Mouse (Mus musculus) thymus, adult 2 months (tissue): ENCODE results near the gene Gtf2a1l. TPM values are rescaled to one million over a fixed set of nuclear protein-coding genes. Genes with fewer than 3 reads are reported as not detected.

Experiments used
- DNase-seq: peaks from one replicate; pipeline ENCODE4 v3.0.0; 2021
- H3K27ac ChIP-seq: fragments of 200-500 bp; 2 replicates; pipeline ENCODE4 v1.5.1; 2012; ENCODE audit warnings: low read length, control low read depth; ENCODE audit not compliant: control insufficient read depth, insufficient read depth
- H3K27me3 ChIP-seq: fragments of 200-500 bp; 2 replicates; pipeline ENCODE4 v1.6.1; 2012; ENCODE audit warnings: mild to moderate bottlenecking, low read length, moderate library complexity, mixed read lengths; ENCODE audit not compliant: control insufficient read depth, insufficient read depth
- H3K36me3 ChIP-seq: fragments of 200-500 bp; 2 replicates; pipeline ENCODE4 v1.6.1; 2012; ENCODE audit warnings: mild to moderate bottlenecking, low read length, moderate library complexity; ENCODE audit not compliant: control insufficient read depth, insufficient read depth
- H3K4me1 ChIP-seq: fragments of 200-500 bp; replicated peaks from 2 replicates; pipeline ENCODE4 v1.6.1; 2012; ENCODE audit warnings: low read length; ENCODE audit not compliant: control insufficient read depth, insufficient read depth
- H3K4me3 ChIP-seq: fragments of 200-500 bp; 2 replicates; pipeline ENCODE4 v1.5.1; 2012; ENCODE audit warnings: mild to moderate bottlenecking, low read length, control low read depth, moderate library complexity; ENCODE audit not compliant: control insufficient read depth, insufficient read depth
- CTCF ChIP-seq: fragments of 200-500 bp; IDR thresholded peaks from 2 replicates; pipeline ENCODE4 v1.5.1; 2012; ENCODE audit warnings: mild to moderate bottlenecking, control low read depth, low read length, moderate library complexity, borderline replicate concordance; ENCODE audit not compliant: control insufficient read depth, poor library complexity, insufficient read depth; ENCODE audit errors: extremely low read depth
- POLR2A ChIP-seq: fragments of 200-500 bp; IDR thresholded peaks from 2 replicates; pipeline ENCODE4 v1.6.1; 2012; ENCODE audit warnings: mild to moderate bottlenecking, low read length, control low read depth, moderate library complexity; ENCODE audit not compliant: control insufficient read depth, poor library complexity, insufficient read depth; ENCODE audit errors: extremely low read depth
- WGBS: fragments of 180-500 bp; shearing (Covaris S2); methylation state at CpG from one replicate; pipeline ENCODE4 v1.1.7; 2018; 5-methylcytosine and 5-hydroxymethylcytosine counted together
- polyA plus RNA-seq: library from polyadenylated mRNA; depleted of rRNA; stranded (reverse); fragments of >200 nt; gene quantifications from 2 replicates; pipeline ENCODE4 v1.2.3, GENCODE M21; 2012; rRNA removed

Gene Gtf2a1l
- 0.12 TPM in 1 of 2 replicates, not detected in the other for polyA plus RNA-seq

DNA sequence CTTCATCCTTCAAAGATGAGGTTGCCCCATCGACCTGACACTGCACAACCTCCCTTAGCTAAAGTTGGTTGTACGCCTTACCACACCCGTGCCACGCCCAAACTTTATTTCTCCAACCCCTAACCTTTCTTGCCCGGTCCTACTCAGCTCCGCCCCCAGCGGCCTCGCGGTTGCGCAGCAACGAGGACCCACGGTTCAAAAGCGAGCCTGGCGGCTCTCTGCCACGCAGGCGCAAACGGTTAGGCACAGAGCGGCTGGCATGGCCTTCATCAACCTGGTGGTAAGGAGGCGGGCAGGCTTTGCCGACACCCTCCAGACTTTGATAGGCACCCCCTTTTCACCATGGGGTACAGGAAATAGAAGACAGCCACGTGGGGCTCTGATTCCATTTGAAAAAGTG lies at the start of gene Gtf2a1l:
Gene Gtf2a1l, plus strand, starts transcription at position 209 of the 400 bp plus-strand sequence.
- H3K27me3 ChIP-seq: no peaks in the 10 kb centered on the region
- H3K4me3 ChIP-seq: no peak within 1 kb of the TSS
- 30% methylated on average over 21 of the region's 21 CpGs for WGBS
- H3K27ac ChIP-seq: no peak within 1 kb of the TSS
- TF ChIP-seq CTCF: 0 out of 2 replicates have a peak, but pooled peaks have one; percentile 27
- no peak for TF ChIP-seq POLR2A
- no peaks in the 10 kb centered on the region for H3K36me3 ChIP-seq
- peaks cover 10% of the 10 kb centered on the region for H3K4me1 ChIP-seq
- peak; percentile 55 for DNase-seq

DNA sequence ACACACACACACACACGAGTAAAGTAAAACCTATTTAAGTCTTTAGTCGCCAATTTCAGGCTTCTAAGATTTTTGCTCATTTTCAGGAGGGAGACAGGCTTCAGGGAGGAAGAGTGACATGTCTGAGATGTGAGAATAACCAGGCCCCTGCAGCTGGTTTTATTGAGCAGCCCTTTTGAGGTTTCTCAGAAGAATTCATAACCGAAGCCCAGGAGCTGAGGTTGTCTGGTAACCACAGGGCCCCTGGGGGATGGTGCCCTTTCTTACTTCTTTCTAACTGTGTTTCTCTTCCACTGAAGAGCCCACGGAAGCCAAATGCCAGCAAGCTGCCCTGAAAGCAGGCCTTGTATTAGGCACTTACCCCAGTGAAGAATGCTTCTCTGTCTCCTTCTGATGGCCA lies 47.5 kb upstream of the Gtf2a1l start:
- Histone ChIP-seq H3K36me3 (no peaks in the 10 kb centered on the region), H3K4me3 (no peak overlapping the region), H3K27ac (peak overlapping the region; percentile 58), H3K4me1 (peaks cover 14% of the 10 kb centered on the region), H3K27me3 (no peaks in the 10 kb centered on the region)
- WGBS: 12% methylated on average over 4 of the region's 4 CpGs
- no peak for DNase-seq
- TF ChIP-seq POLR2A: no peak
- TF ChIP-seq CTCF: no peak

DNA sequence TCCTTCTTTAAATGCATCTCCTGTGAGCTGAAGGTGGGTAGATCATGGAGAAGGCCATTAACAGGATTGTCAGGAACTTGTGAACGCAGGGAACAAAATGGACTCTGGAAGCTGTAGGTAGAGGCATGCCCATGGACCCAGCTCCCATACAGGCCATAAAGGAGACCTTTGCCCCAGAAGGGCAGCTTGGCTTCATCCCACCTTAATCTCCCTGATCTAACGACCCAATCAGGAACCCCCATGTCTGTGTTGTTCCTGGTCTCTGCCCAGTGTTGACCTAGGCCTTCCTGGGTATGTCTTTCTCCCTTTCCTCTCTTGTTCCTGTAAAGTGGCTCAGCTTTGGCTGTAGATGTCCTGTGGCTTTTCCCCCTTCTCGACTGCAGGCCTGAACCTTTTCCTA lies 47.1 kb upstream of the Gtf2a1l start:
- Histone ChIP-seq H3K36me3 (no peaks in the 10 kb centered on the region), H3K27me3 (no peaks in the 10 kb centered on the region), H3K27ac (peak overlapping the region; percentile 58), H3K4me3 (no peak overlapping the region), H3K4me1 (peaks cover 14% of the 10 kb centered on the region)
- no peak for TF ChIP-seq POLR2A
- no peak for TF ChIP-seq CTCF
- WGBS: 85% methylated on average over 3 of the region's 3 CpGs
- no peak for DNase-seq

DNA sequence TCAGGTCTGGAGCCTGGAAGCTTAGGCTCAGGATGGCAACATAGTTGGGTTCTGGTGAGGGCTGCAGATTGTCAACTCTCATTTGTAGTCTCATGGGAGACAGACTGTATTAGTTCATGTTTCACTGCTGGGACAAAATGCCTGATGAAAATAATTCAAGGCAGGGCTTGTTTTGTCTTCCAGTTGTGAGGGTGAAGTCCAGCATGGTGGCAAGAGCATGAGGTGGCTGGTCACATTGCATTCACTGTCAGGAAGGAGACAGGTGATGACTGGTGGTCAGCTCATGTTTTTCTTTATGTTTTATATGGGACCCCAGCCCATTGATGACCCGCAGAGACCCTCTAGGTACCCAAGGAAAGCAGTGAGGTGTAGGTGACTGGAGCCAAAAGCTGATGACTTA lies 45.7 kb upstream of the Gtf2a1l start:
- Histone ChIP-seq H3K4me1 (peaks cover 14% of the 10 kb centered on the region), H3K27ac (no peak overlapping the region), H3K27me3 (no peaks in the 10 kb centered on the region), H3K36me3 (no peaks in the 10 kb centered on the region), H3K4me3 (no peak overlapping the region)
- WGBS: 100% methylated on average over 1 of the region's 1 CpGs
- no peak for TF ChIP-seq POLR2A
- no peak for TF ChIP-seq CTCF
- no peak for DNase-seq

DNA sequence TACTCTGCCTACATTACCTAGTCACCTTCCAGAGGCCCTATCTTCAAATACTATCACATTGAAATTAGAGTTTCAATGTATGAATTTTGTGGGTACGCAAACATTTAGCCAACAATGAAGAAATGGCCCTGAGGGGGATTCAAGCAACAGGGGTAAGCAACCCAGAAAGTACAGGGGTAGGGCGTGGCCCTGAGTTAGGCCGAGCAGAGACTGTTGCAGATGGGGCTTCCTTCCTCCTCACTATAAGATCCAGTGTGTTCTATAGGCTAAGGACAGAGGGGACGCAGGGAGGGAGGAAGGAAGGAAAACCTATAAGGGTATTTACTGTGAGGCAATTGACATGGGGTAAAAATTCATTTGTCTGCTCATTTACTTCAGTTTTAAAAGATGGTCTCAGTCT lies 44.1 kb upstream of the Gtf2a1l start:
- 93% methylated on average over 4 of the region's 4 CpGs for WGBS
- TF ChIP-seq CTCF (no peak), POLR2A (no peak)

DNA sequence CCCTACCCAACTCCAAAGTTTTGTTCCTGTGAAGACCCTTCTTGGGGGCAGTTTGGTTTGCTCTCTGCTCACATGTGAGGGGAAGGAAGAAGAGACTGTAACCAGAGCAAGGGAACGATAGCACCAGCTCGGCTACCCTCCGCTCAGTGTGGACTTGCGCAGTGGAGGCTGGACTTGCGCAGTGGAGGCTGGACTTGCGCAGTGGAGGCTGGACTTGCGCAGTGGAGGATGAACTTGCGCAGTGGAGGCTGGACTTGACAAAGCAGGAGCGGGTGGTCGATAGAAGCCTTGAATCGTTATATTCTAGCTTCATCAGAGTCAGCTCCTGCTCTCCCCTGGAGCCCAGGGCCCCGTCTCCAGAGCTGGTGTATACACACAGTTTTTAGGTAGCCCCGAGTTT lies 43.1 kb upstream of the Gtf2a1l start:
- no peaks in the 10 kb centered on the region for H3K27me3 ChIP-seq
- no peak overlapping the region for H3K4me3 ChIP-seq
- peaks cover 18% of the 10 kb centered on the region for H3K4me1 ChIP-seq
- WGBS: 96% methylated on average over 13 of the region's 13 CpGs
- TF ChIP-seq CTCF (no peak), POLR2A (no peak)
- no peaks in the 10 kb centered on the region for H3K36me3 ChIP-seq
- no peak overlapping the region for H3K27ac ChIP-seq
- no peak for DNase-seq

More for the DNA sequence above, 44.1 kb upstream of the Gtf2a1l start:
- Histone ChIP-seq H3K27ac (no peak overlapping the region), H3K4me3 (no peak overlapping the region), H3K27me3 (no peaks in the 10 kb centered on the region), H3K4me1 (peaks cover 14% of the 10 kb centered on the region), H3K36me3 (no peaks in the 10 kb centered on the region)
- no peak for DNase-seq

DNA sequence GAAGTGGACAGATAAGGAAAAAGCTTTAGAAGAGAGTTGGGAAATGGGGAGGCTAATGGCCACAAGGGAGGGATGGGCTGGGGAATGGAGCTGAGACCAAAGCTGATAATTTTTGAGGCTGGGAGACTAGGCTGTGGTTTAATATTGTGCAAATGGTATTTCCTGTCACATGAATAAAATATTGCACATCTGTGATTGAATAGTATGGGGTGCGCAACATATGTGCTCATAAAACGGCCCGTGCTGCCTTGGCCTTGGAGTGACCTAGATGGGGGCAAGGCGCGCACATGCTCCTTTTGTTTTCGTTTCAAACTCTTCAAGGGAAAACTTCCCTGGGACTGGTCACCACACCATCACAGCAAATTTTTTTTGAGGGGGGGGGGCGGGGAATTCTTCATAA lies 42.5 kb upstream of the Gtf2a1l start:
- WGBS: 87% methylated on average over 7 of the region's 7 CpGs

More for the DNA sequence above, 42.5 kb upstream of the Gtf2a1l start:
- no peak for TF ChIP-seq POLR2A
- no peak for TF ChIP-seq CTCF
- Histone ChIP-seq H3K36me3 (no peaks in the 10 kb centered on the region), H3K4me3 (no peak overlapping the region), H3K4me1 (peaks cover 17% of the 10 kb centered on the region), H3K27ac (no peak overlapping the region), H3K27me3 (no peaks in the 10 kb centered on the region)
- no peak for DNase-seq
